Mouse (Mus musculus) cerebellum, adult 2 months (tissue): ENCODE results near the gene Gm28845.
"Not testable (repeated sequence)": the region's sequence is repeated elsewhere in the genome, so short reads cannot be mapped to it uniquely, and the experiment has no call there.

ENCODE experiments used
- CTCF ChIP-seq: fragments of 200-500 bp; IDR thresholded peaks from 2 replicates; pipeline ENCODE4 v1.5.1; 2011; ENCODE audit warnings: low read depth, mild to moderate bottlenecking, control low read depth, low read length, moderate library complexity, borderline replicate concordance; ENCODE audit not compliant: insufficient read depth
- POLR2A ChIP-seq: fragments of 200-500 bp; IDR thresholded peaks from 2 replicates; pipeline ENCODE4 v1.6.1; 2011; ENCODE audit warnings: low read length, control low read depth, borderline replicate concordance; ENCODE audit not compliant: insufficient read depth

GRCm38 (mm10) chr1:65050952-65051351, 68.4 kb downstream of the Gm28845 start, which contains the start of gene Cryge:
- not testable (repeated sequence) for TF ChIP-seq CTCF, POLR2A
